Mouse (Mus musculus): Measurements from ENCODE around the gene Gpld1. TPM values are rescaled to one million over a fixed set of nuclear protein-coding genes. Genes with fewer than 3 reads are reported as not detected.
"Not testable (repeated sequence)": the region's sequence is repeated elsewhere in the genome, so short reads cannot be mapped to it uniquely, and the experiment has no call there.

Gene Gpld1
- total RNA-seq, 2 experiments from 2014 or later, result 1.4 to 1.8 TPM

GRCm38 (mm10) chr13:24939472-24939871, 3.5 kb upstream of the Gpld1 start:
- DNase-seq (ENCODE audit: low spot score), result no peak

DNA sequence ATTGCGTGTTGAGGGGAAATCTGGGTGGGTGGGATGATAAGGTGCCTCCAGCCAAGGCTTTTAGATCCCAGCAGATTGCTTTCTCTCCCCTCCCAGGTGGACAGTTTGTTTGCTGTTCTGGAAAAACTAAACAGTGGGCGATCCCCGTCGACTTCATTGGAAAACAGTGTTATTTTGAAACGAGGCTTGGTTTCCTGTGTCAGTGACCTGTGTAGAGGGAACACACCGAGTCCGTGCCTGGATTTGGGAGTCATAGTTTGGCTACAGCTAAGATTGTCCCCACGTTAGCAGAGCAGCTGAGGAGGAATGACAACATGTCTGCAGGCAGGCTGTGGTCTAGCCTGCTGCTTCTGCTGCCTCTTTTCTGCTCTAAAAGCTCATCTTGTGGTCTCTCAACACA, 351 bp downstream of the Gpld1 start:
- DNase-seq (ENCODE audit: low spot score), result no peak
- intact Hi-C loops (cut with DNase I), result no loop called here

More at GRCm38 (mm10) chr13:24939472-24939871, 3.5 kb upstream of the Gpld1 start:
- intact Hi-C loops (cut with DNase I), result loop anchor here (10.0 kb wide), 1 partner anchor 175 kb away; no protein-coding TSS in a partner anchor

GRCm38 (mm10) chr13:24945567-24945966, 2.6 kb downstream of the Gpld1 start:
- intact Hi-C loops (cut with DNase I), result no loop called here
- no peak for DNase-seq (ENCODE audit: low spot score)

DNA sequence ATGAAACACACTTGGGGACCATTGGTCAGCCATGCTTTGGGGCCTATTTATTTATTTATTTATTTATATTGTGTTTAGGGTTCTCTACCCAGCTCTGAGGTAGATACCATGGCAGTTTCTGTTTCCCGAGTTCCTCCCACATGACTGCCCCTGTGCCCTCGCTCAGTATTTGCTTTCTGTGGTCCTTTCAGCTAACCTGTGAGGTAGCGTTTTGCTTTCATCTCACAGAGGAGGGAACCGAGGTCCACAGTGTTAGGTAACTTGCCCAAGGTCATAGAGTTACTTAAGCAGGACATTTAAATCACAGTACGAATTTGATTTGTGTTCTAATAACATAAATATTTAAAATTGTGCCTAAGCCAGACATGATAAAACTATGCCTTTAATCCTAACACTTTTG, 4.2 kb downstream of the Gpld1 start:
- intact Hi-C loops (cut with DNase I), result no loop called here
- no peak for DNase-seq (ENCODE audit: low spot score)

DNA sequence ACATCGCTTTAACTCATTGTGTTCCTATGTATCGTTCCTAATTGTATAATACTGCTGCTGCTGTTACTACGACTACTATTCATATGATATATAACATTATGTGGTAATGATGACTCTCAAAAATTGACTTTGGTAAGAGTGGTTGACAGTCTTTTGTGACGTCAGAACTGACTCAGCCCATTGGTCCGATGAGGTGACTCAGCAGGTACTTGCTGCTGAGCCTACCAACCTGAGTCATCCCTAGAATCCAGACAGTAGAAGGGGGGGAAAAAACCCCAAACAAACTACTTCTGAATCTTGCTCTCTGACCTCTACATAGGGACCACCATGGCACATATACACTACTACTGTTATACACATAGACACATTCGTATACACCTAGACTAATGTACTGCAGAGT, 5.9 kb downstream of the Gpld1 start:
- intact Hi-C loops (cut with DNase I), result no loop called here

GRCm38 (mm10) chr13:24952659-24953058, 9.7 kb downstream of the Gpld1 start:
- DNase-seq (ENCODE audit: low spot score), result no peak

More for the DNA sequence above, 5.9 kb downstream of the Gpld1 start:
- DNase-seq (ENCODE audit: low spot score), result no peak

GRCm38 (mm10) chr13:24955091-24955490, 12.1 kb downstream of the Gpld1 start:
- intact Hi-C loops (cut with DNase I), result no loop called here
- no peak for DNase-seq (ENCODE audit: low spot score)

More at GRCm38 (mm10) chr13:24952659-24953058, 9.7 kb downstream of the Gpld1 start:
- intact Hi-C loops (cut with DNase I), result no loop called here

GRCm38 (mm10) chr13:24955500-24955899, 12.5 kb downstream of the Gpld1 start:
- no peak for DNase-seq (ENCODE audit: low spot score)
- intact Hi-C loops (cut with DNase I), result no loop called here

DNA sequence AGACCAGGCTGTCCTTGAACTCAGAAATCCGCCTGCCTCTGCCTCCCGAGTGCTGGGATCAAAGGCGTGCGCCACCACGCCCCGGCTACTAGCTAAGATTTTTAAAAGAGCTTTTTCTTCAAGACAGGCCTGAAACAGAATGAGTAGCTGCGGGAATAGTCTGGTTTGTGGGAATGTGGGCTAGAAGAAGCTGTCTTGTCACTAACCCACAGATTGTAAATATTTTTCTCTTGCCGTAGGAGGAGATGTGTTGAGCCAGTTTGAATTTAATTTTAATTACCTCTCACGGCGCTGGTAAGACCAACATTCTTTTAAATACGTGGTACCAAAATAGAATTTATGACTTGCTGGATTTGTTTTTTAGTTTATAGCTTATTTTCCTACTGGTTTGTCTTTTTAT, 15.7 kb downstream of the Gpld1 start:
- intact Hi-C loops (cut with DNase I), result no loop called here
- no peak for DNase-seq (ENCODE audit: low spot score)

DNA sequence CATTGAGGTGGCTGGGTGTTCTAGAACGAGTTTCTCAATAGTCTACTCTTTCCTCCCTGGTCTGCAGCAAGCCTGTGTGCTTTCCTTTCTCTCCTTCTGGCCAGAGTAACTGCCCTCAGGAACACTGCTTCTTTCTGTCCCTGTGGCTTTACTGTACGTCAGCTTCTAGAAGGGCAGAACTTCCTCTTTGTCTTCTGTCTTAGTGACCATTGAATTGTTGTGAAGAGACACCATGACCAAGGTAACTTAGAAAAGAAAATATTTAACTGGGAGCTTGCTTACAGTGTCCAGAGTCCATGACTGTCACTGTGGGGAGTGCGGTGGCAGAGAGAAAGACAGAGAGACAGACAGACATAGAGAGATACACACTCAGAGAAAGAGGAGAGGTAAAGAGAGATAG, 17.1 kb downstream of the Gpld1 start:
- DNase-seq (ENCODE audit: low spot score), result no peak
- intact Hi-C loops (cut with DNase I), result no loop called here

GRCm38 (mm10) chr13:24962119-24962518, 19.2 kb downstream of the Gpld1 start:
- no peak for DNase-seq (ENCODE audit: low spot score)
- intact Hi-C loops (cut with DNase I), result no loop called here

GRCm38 (mm10) chr13:24965130-24965845, 22.3 kb downstream of the Gpld1 start:
- DNase-seq (ENCODE audit: low spot score), result no peak
- intact Hi-C loops (cut with DNase I), result no loop called here

DNA sequence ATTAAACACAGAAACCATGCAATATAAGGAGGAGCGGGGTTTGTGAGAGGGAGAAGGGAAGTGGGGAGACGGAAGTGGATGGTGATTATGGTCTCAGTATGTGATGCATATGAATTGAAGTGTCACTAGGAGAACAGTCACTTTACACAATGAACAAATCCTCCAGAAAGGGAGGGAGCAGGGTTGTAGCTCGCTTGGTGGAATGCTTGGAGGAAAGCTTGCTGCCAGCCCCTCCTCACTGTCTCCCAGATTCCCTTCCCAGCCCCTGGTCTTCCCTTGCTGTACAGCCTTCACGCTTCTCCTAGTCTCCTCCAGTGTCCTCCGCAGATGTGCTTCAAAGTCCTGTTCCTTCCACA, 22.9 kb downstream of the Gpld1 start:
- intact Hi-C loops (cut with DNase I), result no loop called here
- DNase-seq (ENCODE audit: low spot score), result no peak

DNA sequence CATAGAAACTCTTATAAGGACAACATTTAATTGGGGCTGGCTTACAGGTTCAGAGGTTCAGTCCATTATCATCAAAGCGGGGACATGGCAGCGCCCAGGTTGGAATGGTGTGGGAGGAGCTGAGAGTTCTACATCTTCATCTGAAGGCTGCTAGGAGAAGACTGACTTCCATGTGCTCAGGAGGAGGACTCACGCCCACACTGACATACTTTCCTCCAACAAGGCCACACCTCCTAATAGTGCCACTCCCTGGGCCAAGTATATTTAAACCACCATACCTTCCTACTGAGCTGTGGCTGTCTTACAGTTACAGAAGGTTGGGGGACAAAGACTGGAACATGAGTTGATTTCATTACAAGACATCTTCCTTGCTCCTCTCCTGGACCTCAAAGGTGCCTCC, 28.8 kb downstream of the Gpld1 start:
- intact Hi-C loops (cut with DNase I); DNase-seq (ENCODE audit: low spot score): not testable (repeated sequence)

DNA sequence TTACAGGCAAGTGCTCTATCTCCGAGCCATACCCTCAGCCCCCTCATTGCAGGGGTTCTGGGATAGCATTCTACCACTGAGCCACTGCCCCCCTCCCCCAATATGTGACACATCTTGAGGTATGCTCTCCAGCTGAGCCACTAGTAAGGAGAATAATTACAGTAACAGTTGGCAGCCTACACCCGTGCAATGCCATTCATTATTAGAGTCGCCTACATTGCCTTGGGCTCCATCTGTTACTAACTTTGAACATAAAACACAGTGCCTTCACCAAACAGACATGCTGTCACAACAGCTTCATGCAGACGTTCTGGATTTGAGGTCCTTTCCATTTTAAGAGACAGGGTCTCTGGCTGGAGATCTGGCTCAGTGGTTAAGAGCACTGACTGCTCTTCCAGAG, 33.4 kb downstream of the Gpld1 start:
- DNase-seq (ENCODE audit: low spot score), result no peak
- intact Hi-C loops (cut with DNase I), result no loop called here

DNA sequence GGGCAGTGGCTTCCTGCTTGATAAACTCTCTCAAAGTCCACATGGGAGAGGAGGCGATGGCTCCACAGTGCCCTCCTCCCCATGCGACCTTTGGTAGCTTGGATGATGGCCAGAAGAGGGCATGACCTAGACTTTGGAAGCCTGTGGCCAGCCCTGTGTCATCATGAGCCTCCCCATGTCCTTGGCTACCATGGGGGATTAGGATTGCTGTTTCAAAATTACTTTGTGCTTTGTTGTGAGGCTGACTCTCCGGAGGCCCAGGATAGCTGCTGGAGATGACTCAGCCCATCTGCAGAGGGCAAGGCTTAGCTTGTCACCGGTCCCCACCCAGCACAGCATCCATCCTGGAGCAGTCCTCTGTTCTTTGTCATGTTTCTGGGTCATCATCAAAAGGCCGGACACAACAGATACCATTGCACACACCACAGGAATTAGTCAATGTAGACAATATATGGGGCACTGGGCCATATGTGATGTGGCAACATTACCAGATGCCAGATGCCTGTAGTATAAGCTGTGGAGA, 34.9 kb downstream of the Gpld1 start:
- intact Hi-C loops (cut with DNase I), result no loop called here
- no peak for DNase-seq (ENCODE audit: low spot score)

- DNase-seq (ENCODE audit: low spot score), result no peak
- intact Hi-C loops (cut with DNase I), result no loop called here
Observed at GRCm38 (mm10) chr13:24981031-24981430, 38.1 kb downstream of the Gpld1 start.

- no peak for DNase-seq (ENCODE audit: low spot score)
- intact Hi-C loops (cut with DNase I), result loop anchor here (5.0 kb wide), 1 partner anchor 503 kb away; no protein-coding TSS in a partner anchor
Observed at GRCm38 (mm10) chr13:24985435-24985834, 42.5 kb downstream of the Gpld1 start.

GRCm38 (mm10) chr13:24988391-24988790, 45.4 kb downstream of the Gpld1 start:
- intact Hi-C loops (cut with DNase I), result loop anchor here (2.0 to 5.0 kb wide), 2 partner anchors 48 to 506 kb away; no protein-coding TSS in a partner anchor
- peak; percentile 12 for DNase-seq (ENCODE audit: low spot score)

- intact Hi-C loops (cut with DNase I), result loop anchor here (2.0 to 5.0 kb wide), 2 partner anchors 48 to 507 kb away; no protein-coding TSS in a partner anchor
- no peak for DNase-seq (ENCODE audit: low spot score)
Observed at GRCm38 (mm10) chr13:24989006-24989405, 46.1 kb downstream of the Gpld1 start.

DNA sequence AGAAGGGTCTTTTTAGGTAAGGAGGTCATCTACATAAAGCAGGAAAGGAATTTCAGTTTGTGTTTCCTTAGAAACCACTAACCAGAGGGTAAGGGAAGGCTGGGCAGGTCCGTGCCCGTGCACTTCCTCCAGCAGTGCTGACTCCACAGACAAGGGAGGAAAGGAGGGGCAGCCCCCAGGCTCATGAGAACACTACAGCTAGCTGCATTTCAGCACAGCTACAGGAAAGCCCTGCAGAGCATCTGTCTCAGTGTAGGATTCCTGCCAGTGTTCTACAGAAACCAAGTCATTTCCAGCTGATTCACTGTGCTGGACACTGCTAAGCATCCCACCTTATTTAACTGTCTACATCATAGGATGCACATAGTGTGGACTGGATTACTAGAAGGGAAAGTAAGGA, 50.2 kb downstream of the Gpld1 start:
- intact Hi-C loops (cut with DNase I), result no loop called here
- DNase-seq (ENCODE audit: low spot score), result no peak

GRCm38 (mm10) chr13:24999538-24999937, 56.6 kb downstream of the Gpld1 start:
- intact Hi-C loops (cut with DNase I), result no loop called here
- DNase-seq (ENCODE audit: low spot score), result no peak
